Mouse (Mus musculus): ENCODE measurements around the gene Lmx1b.

DNA sequence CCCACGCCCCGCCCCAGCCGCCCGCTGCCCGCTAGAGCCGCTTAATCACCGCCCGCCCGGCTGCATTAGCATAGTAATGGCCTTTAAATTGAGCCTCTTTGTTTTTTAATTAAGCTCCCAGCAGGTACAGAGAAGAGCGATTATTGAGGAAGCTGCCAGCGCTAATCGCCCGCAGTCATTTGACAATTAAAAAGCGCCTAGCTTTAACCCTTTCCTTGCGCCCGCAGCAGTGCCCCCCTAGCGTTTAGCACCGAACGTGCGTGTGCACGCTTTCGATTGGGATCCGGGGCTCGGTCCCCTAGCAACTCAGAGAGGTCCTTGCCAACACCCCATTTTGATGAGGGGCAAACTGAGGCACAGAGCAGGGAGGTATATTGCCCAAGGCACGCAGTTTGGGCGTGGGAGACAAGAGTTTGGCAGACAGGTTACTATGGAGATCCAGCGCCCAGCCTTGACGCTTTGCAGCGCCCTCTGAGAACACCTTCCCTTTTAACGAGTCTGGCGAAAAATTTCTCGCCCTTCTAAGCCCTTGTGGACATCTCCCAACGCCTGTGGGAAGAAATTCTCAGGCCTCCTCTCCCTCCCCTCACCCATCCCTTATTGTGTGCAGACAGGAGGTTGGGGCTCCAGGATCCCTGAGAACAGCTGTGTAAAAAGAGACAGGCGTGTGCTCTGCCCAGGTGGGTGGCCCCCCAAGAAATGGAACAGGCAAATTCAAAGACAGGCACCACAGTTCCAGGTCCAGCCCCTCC lies 59.4 kb downstream of the Lmx1b start:
- TF ChIP-seq CTCF (conservative IDR thresholded peaks at IDR 0.05 in 1 of 2, IDR thresholded peaks at IDR 0.05 in 1 of 2; ENCODE audit: low read depth in 2 of 2, low read length in 2 of 2) (no peak), POLR2A (IDR thresholded peaks at IDR 0.05; ENCODE audit: low read depth, low read length) (no peak), MAFK (IDR thresholded peaks at IDR 0.05; ENCODE audit: insufficient replicate concordance, low read length) (no peak), MAX (IDR thresholded peaks at IDR 0.05; ENCODE audit: low read length) (no peak), TBP (conservative IDR thresholded peaks at IDR 0.05; ENCODE audit: low read depth, low read length) (no peak), USF2 (conservative IDR thresholded peaks at IDR 0.05; ENCODE audit: low read depth, low read length) (no peak), EP300 (IDR thresholded peaks at IDR 0.05; ENCODE audit: low read length) (no peak), ZC3H11A (IDR thresholded peaks at IDR 0.05; ENCODE audit: low read depth, low read length) (no peak), USF1 (IDR thresholded peaks at IDR 0.05; ENCODE audit: low read depth, low read length) (no peak), HCFC1 (IDR thresholded peaks at IDR 0.05; ENCODE audit: low read depth, low read length) (no peak), MXI1 (IDR thresholded peaks at IDR 0.05; ENCODE audit: low read depth, low read length) (no peak), CHD1 (IDR thresholded peaks at IDR 0.05; ENCODE audit: low read depth, low read length) (no peak), GABPA (IDR thresholded peaks at IDR 0.05; ENCODE audit: insufficient replicate concordance, low read depth, low read length) (no peak)
